Mouse (Mus musculus): ENCODE results near the gene Top1. TPM values are rescaled to one million over a fixed set of nuclear protein-coding genes. Genes with fewer than 3 reads are reported as not detected.

The Top1 gene
- polyA plus RNA-seq, 1 experiment from 2014 or later: 140 TPM

DNA sequence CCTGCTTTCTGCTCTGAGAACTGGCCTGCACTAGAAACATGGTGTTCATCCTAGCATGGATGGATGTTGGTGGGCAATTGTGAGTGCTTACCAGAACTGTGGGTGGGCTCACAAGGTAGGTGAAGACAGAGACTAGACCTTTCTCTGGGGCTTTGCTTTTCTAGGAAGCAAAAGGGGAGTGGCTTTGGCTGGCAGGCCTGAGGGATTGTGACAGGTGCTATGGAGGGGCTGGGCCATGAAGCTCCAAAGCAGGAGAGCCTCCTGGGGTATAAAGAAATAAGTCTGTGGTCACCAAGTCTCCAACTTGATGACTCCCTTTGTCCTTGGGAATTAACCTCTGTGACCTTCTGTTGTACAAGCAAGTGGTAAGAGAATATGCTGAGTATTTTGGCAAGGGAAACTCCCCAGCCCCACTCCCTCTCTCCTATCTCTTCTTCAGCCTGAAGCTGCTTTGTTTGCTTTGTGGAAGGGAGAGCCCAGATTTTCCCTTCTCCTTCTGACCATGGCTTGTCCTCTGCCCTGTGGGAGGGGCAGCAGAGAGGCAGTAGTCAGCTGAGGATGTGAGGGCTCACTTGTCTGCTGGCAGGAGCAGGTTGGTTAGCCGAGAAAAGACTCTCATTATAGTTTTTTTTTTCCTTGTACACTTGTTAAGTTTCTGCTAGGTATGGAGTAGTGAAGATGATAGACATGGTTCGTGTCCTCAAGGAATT lies 94.1 kb downstream of the Top1 start:
- Histone ChIP-seq H3K27me3 (ENCODE audit: control insufficient read depth, insufficient read depth, low read length) (no peaks in the 10 kb centered on the region), H3K4me3 (ENCODE audit: low read depth, low read length) (no peak overlapping the region), H3K4me2 (ENCODE audit: low read depth, low read length, severe bottlenecking) (no peak overlapping the region), H3K36me3 (ENCODE audit: control insufficient read depth, insufficient read depth, low read length) (no peaks in the 10 kb centered on the region; the same call in 1 of the 2 replicates), H3K27ac (ENCODE audit: low read depth, low read length) (no peak overlapping the region), H3K9me3 (ENCODE audit: control insufficient read depth, low read length) (no peaks in the 10 kb centered on the region), H3K4me1 (replicated peaks; ENCODE audit: control insufficient read depth, insufficient read depth, low read length) (0 out of 2 replicates have a peak, but pooled peaks cover 3% of the 10 kb centered on the region), H3K9ac (ENCODE audit: low read length) (no peak overlapping the region)
- 58% methylated on average over 2 of the region's 2 CpGs for WGBS
- no peak for DNase-seq (ENCODE audit: low spot score)
- ATAC-seq (replicated peaks; ENCODE audit: low FRiP score): no peak

DNA sequence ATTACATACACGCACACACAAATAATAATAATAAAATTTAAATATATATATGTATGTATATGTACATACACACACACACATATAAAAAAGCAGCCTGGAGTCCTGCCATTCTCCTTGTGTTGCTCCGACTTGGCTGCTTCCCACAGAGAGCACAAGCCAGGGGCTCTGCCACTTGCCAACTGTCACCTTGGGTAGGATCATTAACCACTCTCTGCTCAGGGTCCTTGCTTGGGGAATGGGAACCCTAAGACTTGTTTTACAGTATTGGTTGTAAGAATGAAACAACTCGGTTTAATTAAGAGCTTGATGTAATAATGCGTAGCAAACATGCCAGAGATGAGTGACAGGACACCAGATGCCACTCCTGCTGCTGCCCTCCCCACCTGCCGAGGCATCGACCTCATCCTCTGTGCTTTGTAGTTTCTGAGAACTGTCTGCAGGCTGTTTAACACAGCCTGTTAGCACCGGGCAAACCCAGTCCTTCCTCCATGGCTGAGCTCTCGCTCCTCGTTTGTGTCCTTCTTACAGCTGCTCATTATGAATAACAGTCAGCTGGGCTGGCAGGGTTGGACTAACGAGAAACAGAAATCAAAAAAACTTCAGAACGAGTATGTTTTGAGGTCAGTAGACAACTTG lies 95.0 kb downstream of the Top1 start:
- Histone ChIP-seq H3K4me1 (replicated peaks; ENCODE audit: control insufficient read depth, insufficient read depth, low read length) (0 out of 2 replicates have a peak, but pooled peaks cover 3% of the 10 kb centered on the region), H3K9ac (ENCODE audit: low read length) (no peak overlapping the region), H3K4me3 (ENCODE audit: low read depth, low read length) (no peak overlapping the region), H3K36me3 (ENCODE audit: control insufficient read depth, insufficient read depth, low read length) (no peaks in the 10 kb centered on the region; the same call in 1 of the 2 replicates), H3K27ac (ENCODE audit: low read depth, low read length) (no peak overlapping the region), H3K9me3 (ENCODE audit: control insufficient read depth, low read length) (no peaks in the 10 kb centered on the region), H3K27me3 (ENCODE audit: control insufficient read depth, insufficient read depth, low read length) (no peaks in the 10 kb centered on the region), H3K4me2 (ENCODE audit: low read depth, low read length, severe bottlenecking) (no peak overlapping the region)
- DNase-seq (ENCODE audit: low spot score) (no peak), ATAC-seq (replicated peaks; ENCODE audit: low FRiP score) (no peak)
- WGBS: 73% methylated on average over 11 of the region's 11 CpGs

DNA sequence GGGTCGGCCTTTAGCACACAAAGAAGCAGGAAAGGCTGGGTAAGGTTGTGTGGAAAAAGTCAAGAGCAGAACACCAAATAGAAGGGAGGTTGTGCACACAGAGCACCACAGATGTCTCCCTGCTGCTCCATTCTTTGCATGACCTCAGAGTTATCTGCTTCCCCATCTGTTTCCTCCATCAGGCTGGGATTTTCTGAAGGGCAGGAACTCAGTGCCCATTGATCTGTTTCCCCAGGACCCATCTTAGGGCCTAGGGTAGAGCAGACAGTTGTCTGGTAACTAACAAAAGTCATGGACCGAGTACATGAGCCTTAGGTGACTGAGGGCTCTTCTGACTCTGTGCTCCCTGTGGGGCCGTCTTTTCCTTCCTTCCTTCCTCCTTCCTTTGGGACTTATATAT lies 95.9 kb downstream of the Top1 start:
- Histone ChIP-seq H3K9me3 (ENCODE audit: control insufficient read depth, low read length) (no peaks in the 10 kb centered on the region), H3K27ac (ENCODE audit: low read depth, low read length) (no peak overlapping the region; the same call in 1 of the 2 replicates), H3K4me3 (ENCODE audit: low read depth, low read length) (no peak overlapping the region), H3K36me3 (ENCODE audit: control insufficient read depth, insufficient read depth, low read length) (no peaks in the 10 kb centered on the region; the same call in 1 of the 2 replicates), H3K4me1 (replicated peaks; ENCODE audit: control insufficient read depth, insufficient read depth, low read length) (0 out of 2 replicates have a peak, but pooled peaks cover 3% of the 10 kb centered on the region), H3K27me3 (ENCODE audit: control insufficient read depth, insufficient read depth, low read length) (no peaks in the 10 kb centered on the region), H3K4me2 (ENCODE audit: low read depth, low read length, severe bottlenecking) (no peak overlapping the region), H3K9ac (ENCODE audit: low read length) (no peak overlapping the region)
- no peak for DNase-seq (ENCODE audit: low spot score)
- WGBS: 82% methylated on average over 3 of the region's 3 CpGs
- no peak for ATAC-seq (replicated peaks; ENCODE audit: low FRiP score)

DNA sequence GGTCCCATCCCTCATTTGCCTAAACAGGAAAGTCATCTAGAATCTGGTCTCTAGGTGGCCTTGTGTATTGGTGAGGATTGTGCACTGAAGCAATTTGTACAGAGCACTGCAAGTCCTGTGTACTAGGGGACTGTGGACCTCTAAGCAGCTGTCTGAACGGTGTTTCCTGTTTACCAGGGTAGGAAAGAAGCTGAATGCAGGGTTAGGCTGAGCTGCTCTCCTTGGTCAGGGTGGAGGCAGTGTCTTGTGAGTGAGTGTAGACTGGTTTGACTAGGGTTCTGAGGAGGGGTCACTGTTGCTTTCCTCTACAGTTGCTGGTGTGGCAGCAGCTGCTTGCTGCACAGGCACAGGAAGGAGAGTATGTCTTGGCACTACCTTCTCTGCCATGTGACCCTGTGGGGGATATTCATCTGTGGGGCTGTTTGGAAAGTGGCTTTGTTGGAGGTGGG lies 96.5 kb downstream of the Top1 start:
- WGBS: 70% methylated on average over 1 of the region's 1 CpGs
- H3K36me3 ChIP-seq (ENCODE audit: control insufficient read depth, insufficient read depth, low read length): no peaks in the 10 kb centered on the region; the same call in 1 of the 2 replicates

DNA sequence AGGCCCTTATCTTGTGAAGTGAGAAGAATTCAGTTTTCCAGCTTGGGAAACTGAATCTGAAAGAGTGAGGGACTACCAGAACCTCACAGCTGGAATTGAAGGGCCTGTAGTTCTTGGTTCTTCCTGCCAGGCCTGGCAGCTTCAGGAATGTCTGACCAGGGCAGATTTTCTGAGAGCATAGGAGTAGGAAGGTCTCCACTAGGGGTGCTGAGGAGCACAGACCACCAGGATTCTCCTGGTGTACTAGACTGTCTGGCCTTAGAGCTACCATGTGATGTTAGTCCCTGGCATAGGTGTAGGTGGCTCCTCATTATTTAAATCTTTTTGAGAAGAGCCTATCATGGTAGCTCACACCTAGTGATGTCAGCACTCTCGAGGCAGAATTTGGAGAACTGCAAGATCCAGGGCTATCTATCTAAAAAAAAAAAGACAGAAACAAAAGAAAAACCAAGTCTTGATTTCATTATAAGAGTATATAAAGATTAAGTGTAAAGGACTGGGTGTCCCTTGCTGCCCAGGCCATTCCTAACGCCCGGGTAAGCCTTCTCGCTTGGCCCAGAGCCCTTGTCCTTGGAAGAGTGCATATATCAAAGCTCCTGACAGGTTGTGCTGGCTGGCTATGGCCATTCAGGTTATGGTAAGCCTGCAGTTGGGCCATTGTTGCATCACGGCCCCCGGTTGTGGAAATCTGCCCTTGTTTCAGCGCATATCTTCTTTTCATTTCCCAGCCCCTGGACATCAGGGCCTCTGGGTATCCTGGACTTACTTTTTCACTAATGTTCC lies 98.5 kb downstream of the Top1 start:
- DNase-seq (ENCODE audit: low spot score) (no peak), ATAC-seq (replicated peaks; ENCODE audit: low FRiP score) (0 out of 2 replicates have a peak, but pooled peaks have one; percentile 51)
- no peak overlapping the region for H3K4me3 ChIP-seq (ENCODE audit: low read depth, low read length)
- H3K36me3 ChIP-seq (ENCODE audit: control insufficient read depth, insufficient read depth, low read length): peaks cover 8% of the 10 kb centered on the region
- H3K9me3 ChIP-seq (ENCODE audit: control insufficient read depth, low read length): no peaks in the 10 kb centered on the region
- no peaks in the 10 kb centered on the region for H3K27me3 ChIP-seq (ENCODE audit: control insufficient read depth, insufficient read depth, low read length)
- H3K27ac ChIP-seq (ENCODE audit: low read depth, low read length): no peak overlapping the region
- 0 out of 2 replicates have a peak, but pooled peaks cover 3% of the 10 kb centered on the region for H3K4me1 ChIP-seq (replicated peaks; ENCODE audit: control insufficient read depth, insufficient read depth, low read length)
- H3K4me2 ChIP-seq (ENCODE audit: low read depth, low read length, severe bottlenecking): no peak overlapping the region
- H3K9ac ChIP-seq (ENCODE audit: low read length): no peak overlapping the region
- 98% methylated on average over 7 of the region's 7 CpGs for WGBS

More for the DNA sequence above, 96.5 kb downstream of the Top1 start:
- Histone ChIP-seq H3K4me3 (ENCODE audit: low read depth, low read length) (no peak overlapping the region), H3K4me2 (ENCODE audit: low read depth, low read length, severe bottlenecking) (no peak overlapping the region), H3K9me3 (ENCODE audit: control insufficient read depth, low read length) (no peaks in the 10 kb centered on the region), H3K4me1 (replicated peaks; ENCODE audit: control insufficient read depth, insufficient read depth, low read length) (0 out of 2 replicates have a peak, but pooled peaks cover 3% of the 10 kb centered on the region), H3K27me3 (ENCODE audit: control insufficient read depth, insufficient read depth, low read length) (no peaks in the 10 kb centered on the region), H3K9ac (ENCODE audit: low read length) (no peak overlapping the region), H3K27ac (ENCODE audit: low read depth, low read length) (no peak overlapping the region)
- DNase-seq (ENCODE audit: low spot score): no peak
- ATAC-seq (replicated peaks; ENCODE audit: low FRiP score): no peak

DNA sequence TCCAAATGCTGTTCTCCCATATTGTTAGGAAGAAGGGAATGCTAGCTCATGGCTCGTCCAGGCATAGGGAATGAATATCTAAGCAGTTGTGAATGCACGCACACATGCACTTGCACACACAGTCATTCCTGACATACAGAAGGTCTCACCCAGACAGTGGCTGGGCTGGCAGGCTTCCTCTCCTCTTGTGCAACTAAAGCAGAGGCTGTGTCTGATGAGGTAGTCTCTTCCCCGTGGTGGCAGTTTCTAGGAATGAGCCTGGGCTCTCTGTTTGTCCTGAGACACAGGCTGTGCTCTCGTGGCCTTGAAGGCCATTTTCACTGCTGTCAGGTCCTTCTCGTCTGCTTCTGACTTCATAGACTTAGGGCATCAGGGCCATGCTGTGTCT lies 99.1 kb downstream of the Top1 start:
- H3K9me3 ChIP-seq (ENCODE audit: control insufficient read depth, low read length): no peaks in the 10 kb centered on the region
- 0 out of 2 replicates have a peak, but pooled peaks cover 3% of the 10 kb centered on the region for H3K4me1 ChIP-seq (replicated peaks; ENCODE audit: control insufficient read depth, insufficient read depth, low read length)
- H3K9ac ChIP-seq (ENCODE audit: low read length): no peak overlapping the region
- no peak overlapping the region for H3K4me2 ChIP-seq (ENCODE audit: low read depth, low read length, severe bottlenecking)
- H3K4me3 ChIP-seq (ENCODE audit: low read depth, low read length): no peak overlapping the region
- H3K27me3 ChIP-seq (ENCODE audit: control insufficient read depth, insufficient read depth, low read length): no peaks in the 10 kb centered on the region
- H3K36me3 ChIP-seq (ENCODE audit: control insufficient read depth, insufficient read depth, low read length): peaks cover 8% of the 10 kb centered on the region
- 84% methylated on average over 5 of the region's 5 CpGs for WGBS
- ATAC-seq (replicated peaks; ENCODE audit: low FRiP score): no peak
- no peak overlapping the region for H3K27ac ChIP-seq (ENCODE audit: low read depth, low read length)
- DNase-seq (ENCODE audit: low spot score): no peak

DNA sequence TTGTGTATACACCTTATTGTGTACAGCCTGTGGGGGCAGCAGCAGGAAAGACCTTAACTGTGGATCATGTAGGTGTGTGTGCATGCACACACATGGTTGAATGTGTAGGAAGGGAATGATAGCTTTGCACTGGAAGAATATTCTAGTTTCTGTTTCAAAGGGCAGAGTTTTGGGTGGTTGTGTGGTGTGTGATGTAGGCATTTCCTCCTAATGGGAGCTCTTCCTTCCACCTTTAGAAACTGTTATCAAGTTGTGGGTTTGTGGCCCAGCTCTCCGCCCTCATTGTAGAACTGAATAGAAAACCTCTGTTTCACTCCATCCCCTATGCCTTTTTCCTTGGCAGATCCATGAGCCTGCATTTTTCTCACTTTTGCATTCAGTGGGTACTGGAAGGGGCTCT lies 99.8 kb downstream of the Top1 start:
- Histone ChIP-seq H3K9ac (ENCODE audit: low read length) (no peak overlapping the region), H3K4me1 (replicated peaks; ENCODE audit: control insufficient read depth, insufficient read depth, low read length) (0 out of 2 replicates have a peak, but pooled peaks cover 2% of the 10 kb centered on the region), H3K4me2 (ENCODE audit: low read depth, low read length, severe bottlenecking) (no peak overlapping the region), H3K9me3 (ENCODE audit: control insufficient read depth, low read length) (no peaks in the 10 kb centered on the region), H3K4me3 (ENCODE audit: low read depth, low read length) (no peak overlapping the region), H3K27me3 (ENCODE audit: control insufficient read depth, insufficient read depth, low read length) (no peaks in the 10 kb centered on the region), H3K36me3 (ENCODE audit: control insufficient read depth, insufficient read depth, low read length) (peaks cover 8% of the 10 kb centered on the region), H3K27ac (ENCODE audit: low read depth, low read length) (no peak overlapping the region)
- DNase-seq (ENCODE audit: low spot score) (no peak), ATAC-seq (replicated peaks; ENCODE audit: low FRiP score) (no peak)
- WGBS: 92% methylated on average over 1 of the region's 1 CpGs

DNA sequence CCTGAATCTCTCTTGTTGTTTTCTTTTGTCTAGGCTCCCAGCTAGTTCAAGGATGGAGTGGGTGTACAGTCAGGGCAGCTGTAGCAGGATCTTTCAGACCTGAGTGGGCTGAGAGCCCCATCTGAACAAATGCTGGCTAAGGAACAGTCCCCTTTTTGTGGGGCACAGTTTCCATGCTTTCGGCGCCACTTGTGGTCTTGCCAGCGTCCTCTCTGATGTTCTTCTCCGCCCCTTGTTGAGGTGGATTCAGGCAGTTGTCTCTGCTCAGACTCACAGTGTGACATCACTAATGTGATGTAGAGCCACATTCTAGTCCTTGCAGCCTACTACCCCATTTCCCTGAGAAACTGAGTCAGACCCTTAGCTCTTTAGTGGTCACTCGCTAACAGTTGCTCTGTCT lies 100.9 kb downstream of the Top1 start:
- Histone ChIP-seq H3K27ac (ENCODE audit: low read depth, low read length) (no peak overlapping the region), H3K4me1 (replicated peaks; ENCODE audit: control insufficient read depth, insufficient read depth, low read length) (no peaks in the 10 kb centered on the region), H3K9ac (ENCODE audit: low read length) (no peak overlapping the region), H3K27me3 (ENCODE audit: control insufficient read depth, insufficient read depth, low read length) (no peaks in the 10 kb centered on the region), H3K36me3 (ENCODE audit: control insufficient read depth, insufficient read depth, low read length) (peaks cover 9% of the 10 kb centered on the region), H3K4me3 (ENCODE audit: low read depth, low read length) (no peak overlapping the region), H3K9me3 (ENCODE audit: control insufficient read depth, low read length) (no peaks in the 10 kb centered on the region), H3K4me2 (ENCODE audit: low read depth, low read length, severe bottlenecking) (no peak overlapping the region)
- DNase-seq (ENCODE audit: low spot score) (no peak), ATAC-seq (replicated peaks; ENCODE audit: low FRiP score) (no peak)
- 92% methylated on average over 5 of the region's 5 CpGs for WGBS

All from forebrain, embryonic 11.5 days (tissue).